Mouse (Mus musculus): ENCODE measurements around the gene Dusp28. TPM values are rescaled to one million over a fixed set of nuclear protein-coding genes. Genes with fewer than 3 reads are reported as not detected.

The Dusp28 gene
- total and polyA plus RNA-seq, 3 experiments: 11.9 to 12.0 TPM; not detected in 1

DNA sequence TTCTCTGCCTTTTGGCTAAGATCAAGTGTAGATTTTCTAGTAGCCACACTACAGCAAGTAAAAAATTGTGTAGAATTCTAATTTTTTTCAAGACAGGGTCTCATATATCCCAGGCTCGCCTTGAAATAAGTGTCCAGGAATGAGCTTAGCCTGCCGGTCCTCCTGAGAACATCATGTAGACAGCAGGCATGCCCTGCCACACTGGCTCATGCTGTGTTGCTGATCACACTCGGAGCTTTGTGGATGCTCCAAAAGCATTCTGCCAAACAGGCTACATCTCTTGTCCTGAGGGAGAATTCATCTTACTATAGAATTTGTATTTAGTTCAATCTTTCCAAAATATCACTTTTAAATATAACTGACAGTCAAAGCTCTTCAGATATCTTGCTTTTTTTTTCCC is 14.0 kb upstream of the Dusp28 start:
- DNase-seq (ENCODE audit: low read depth, low spot score): no peak
- Histone ChIP-seq H3K27ac (ENCODE audit: control insufficient read depth, low read depth, low read length) (no peak overlapping the region), H3K36me3 (ENCODE audit: control insufficient read depth in 1 of 2, insufficient read depth in 2 of 2, low read length in 2 of 2) (no peaks in the 10 kb centered on the region), H3K27me3 (ENCODE audit: control insufficient read depth in 1 of 2, insufficient read depth in 2 of 2, low read length in 2 of 2) (peaks cover 0 to 5% of the 10 kb centered on the region in 2 experiments; a peak in 2 of 4 replicates), H3K4me1 (ENCODE audit: control insufficient read depth in 1 of 2, insufficient read depth in 2 of 2, low read length in 2 of 2) (no peaks in the 10 kb centered on the region), H3K79me2 (ENCODE audit: control insufficient read depth, insufficient read depth, low read length, poor library complexity) (no peaks in the 10 kb centered on the region), H3K9me3 (replicated peaks; ENCODE audit: insufficient read depth, low read length) (no peaks in the 10 kb centered on the region), H3K4me3 (ENCODE audit: control insufficient read depth in 1 of 2, insufficient read depth in 1 of 2, low read depth in 2 of 2, low read length in 2 of 2) (no peak overlapping the region), H3K9ac (ENCODE audit: control insufficient read depth, low read depth, low read length, poor library complexity, severe bottlenecking) (no peak overlapping the region)
- TF ChIP-seq ZC3H11A (IDR thresholded peaks at IDR 0.05; ENCODE audit: low read depth, low read length) (no peak), NRF1 (IDR thresholded peaks at IDR 0.05; ENCODE audit: insufficient read depth, low read depth, low read length, poor library complexity, severe bottlenecking) (no peak)

DNA sequence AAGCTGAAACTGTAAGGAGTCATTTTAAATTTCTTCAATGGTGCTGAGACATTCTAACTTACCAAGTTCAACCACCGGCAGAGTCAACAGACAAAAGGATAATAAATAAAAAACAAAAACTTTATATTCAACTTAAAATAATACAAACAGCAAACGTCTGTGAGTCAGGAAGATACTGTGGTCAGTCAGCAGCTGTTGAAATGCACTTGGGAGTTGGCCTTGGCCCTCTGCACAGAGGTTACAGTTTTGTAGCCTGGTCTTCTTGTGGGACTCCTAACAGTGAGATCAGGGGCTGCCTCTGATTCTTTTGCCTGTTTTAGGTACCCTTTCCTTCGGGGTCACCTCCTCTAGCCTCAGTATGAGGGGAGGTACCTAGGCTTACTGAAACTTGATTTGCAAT is 12.9 kb upstream of the Dusp28 start:
- TF ChIP-seq MAFK (IDR thresholded peaks at IDR 0.05; ENCODE audit: borderline replicate concordance, low read depth, low read length) (no peak), RAD21 (IDR thresholded peaks at IDR 0.05; ENCODE audit: low read depth, low read length) (no peak), HCFC1 (IDR thresholded peaks at IDR 0.05; ENCODE audit: low read depth, low read length) (no peak), JUND (IDR thresholded peaks at IDR 0.05; ENCODE audit: low read depth, low read length) (no peak), ZMIZ1 (IDR thresholded peaks at IDR 0.05; ENCODE audit: low read depth, low read length) (no peak), TCF12 (IDR thresholded peaks at IDR 0.05; ENCODE audit: low read depth, low read length) (no peak), MYC (IDR thresholded peaks at IDR 0.05; ENCODE audit: low read depth, low read length) (no peak), MAZ (IDR thresholded peaks at IDR 0.05; ENCODE audit: low read depth, low read length) (no peak), USF2 (IDR thresholded peaks at IDR 0.05; ENCODE audit: borderline replicate concordance in 1 of 2, insufficient read depth in 1 of 2, low read depth in 1 of 2, low read length in 2 of 2) (no peak), ZKSCAN1 (IDR thresholded peaks at IDR 0.05; ENCODE audit: low read depth, low read length) (no peak), POLR2A (IDR thresholded peaks at IDR 0.05; ENCODE audit: control insufficient read depth in 1 of 2, insufficient read depth in 1 of 2, low read depth in 1 of 2, low read length in 2 of 2, poor library complexity in 1 of 2) (no peak), MXI1 (IDR thresholded peaks at IDR 0.05; ENCODE audit: low read depth, low read length) (no peak), ZNF384 (IDR thresholded peaks at IDR 0.05; ENCODE audit: low read depth, low read length) (no peak), POLR2AphosphoS2 (IDR thresholded peaks at IDR 0.05; ENCODE audit: low read length) (no peak), KAT2A (conservative IDR thresholded peaks at IDR 0.05; ENCODE audit: low read depth, low read length) (no peak), MEF2A (IDR thresholded peaks at IDR 0.05; ENCODE audit: extremely low read depth, insufficient replicate concordance, low read depth, low read length, poor library complexity, severe bottlenecking) (no peak), CHD2 (IDR thresholded peaks at IDR 0.05; ENCODE audit: low read length) (no peak), SMC3 (IDR thresholded peaks at IDR 0.05; ENCODE audit: low read depth, low read length) (no peak), BHLHE40 (IDR thresholded peaks at IDR 0.05; ENCODE audit: borderline replicate concordance, low read depth, low read length) (no peak)
- DNase-seq (ENCODE audit: low read depth, low spot score): no peak
- H3K9ac ChIP-seq (ENCODE audit: control insufficient read depth, low read depth, low read length, poor library complexity, severe bottlenecking): no peak overlapping the region

More for the DNA sequence above, 12.9 kb upstream of the Dusp28 start:
- Histone ChIP-seq H3K4me1 (ENCODE audit: control insufficient read depth in 1 of 2, insufficient read depth in 2 of 2, low read length in 2 of 2) (no peaks in the 10 kb centered on the region), H3K4me3 (ENCODE audit: control insufficient read depth in 1 of 2, insufficient read depth in 1 of 2, low read depth in 2 of 2, low read length in 2 of 2) (no peak overlapping the region), H3K79me2 (ENCODE audit: control insufficient read depth, insufficient read depth, low read length, poor library complexity) (no peaks in the 10 kb centered on the region), H3K27me3 (ENCODE audit: control insufficient read depth in 1 of 2, insufficient read depth in 2 of 2, low read length in 2 of 2) (peaks cover 7 to 8% of the 10 kb centered on the region in 2 experiments), H3K9me3 (replicated peaks; ENCODE audit: insufficient read depth, low read length) (no peaks in the 10 kb centered on the region), H3K36me3 (ENCODE audit: control insufficient read depth in 1 of 2, insufficient read depth in 2 of 2, low read length in 2 of 2) (no peaks in the 10 kb centered on the region), H3K27ac (ENCODE audit: control insufficient read depth, low read depth, low read length) (no peak overlapping the region)

Data from MEL (cell line).